Mouse (Mus musculus): Measurements from ENCODE around the gene Amigo2.

GRCm38 (mm10) chr15:97246911-97247790, at the start of gene Amigo2, which contains the start of gene Pced1b:
- TF ChIP-seq CTCF (IDR thresholded peaks at IDR 0.05; ENCODE audit: low read depth, low read length) (no peak), POLR2AphosphoS5 (IDR thresholded peaks at IDR 0.05; ENCODE audit: insufficient replicate concordance, low read depth, low read length) (no peak)
